Mouse (Mus musculus): ENCODE data around the gene Prrc2a.

DNA sequence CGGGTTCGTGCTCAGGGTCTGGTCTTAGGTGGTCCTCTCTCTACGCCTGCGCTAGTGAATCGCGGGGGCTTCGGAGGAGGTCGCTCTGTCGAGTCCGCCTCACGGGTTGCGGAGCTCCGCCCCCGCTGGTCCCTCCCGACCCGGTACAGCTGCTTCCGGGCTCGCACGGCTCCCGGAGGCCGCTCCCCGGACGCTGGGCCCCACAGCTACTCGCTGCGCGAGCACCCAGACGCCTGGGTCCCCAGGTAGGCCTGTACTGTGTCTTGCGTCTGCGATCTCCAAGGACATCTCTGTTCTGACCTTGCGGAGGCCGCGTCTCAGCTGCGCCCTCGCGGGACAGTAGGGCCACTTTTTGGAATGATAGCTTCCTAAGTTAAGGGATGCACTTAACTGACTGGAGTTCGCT, 38.5 kb downstream of the Prrc2a start, which contains the start of gene D17H6S53E:
- TF ChIP-seq CTCF (IDR thresholded peaks at IDR 0.05; ENCODE audit: low read depth) (peak; percentile 10; the same call in 1 of the 2 replicates), EP300 (IDR thresholded peaks at IDR 0.05; ENCODE audit: low read depth) (no peak)

Data from liver, embryonic 14.5 days (tissue).